Mouse (Mus musculus) mature B cell (primary cell): Measurements from ENCODE around the gene Secisbp2l.

ENCODE experiments used
- in situ Hi-C: fragments of 300-500 bp; cut with MboI; formaldehyde crosslinking; loops from 2 replicates; pipeline ENCODE4 v1.14.3; 2019

Gene Secisbp2l

GRCm38 (mm10) chr2:125706510-125706921 is 76.2 kb downstream of the Secisbp2l start:
- in situ Hi-C loops = no loop called here

GRCm38 (mm10) chr2:125704907-125705631 is 77.6 kb downstream of the Secisbp2l start:
- in situ Hi-C loops = no loop called here

GRCm38 (mm10) chr2:125702851-125703250 is 79.8 kb downstream of the Secisbp2l start:
- in situ Hi-C loops = no loop called here

GRCm38 (mm10) chr2:125701606-125702005 is 81.1 kb downstream of the Secisbp2l start:
- in situ Hi-C loops = no loop called here

- in situ Hi-C loops = no loop called here
Observed at GRCm38 (mm10) chr2:125696219-125696618, 86.5 kb downstream of the Secisbp2l start.

- in situ Hi-C loops = no loop called here
Observed at GRCm38 (mm10) chr2:125694798-125695197, 87.9 kb downstream of the Secisbp2l start.

GRCm38 (mm10) chr2:125692010-125692409 is 90.7 kb downstream of the Secisbp2l start:
- in situ Hi-C loops = no loop called here
